Mouse (Mus musculus) small intestine, adult 2 months (tissue): ENCODE results near the gene Tmem158.

Experiments used
- CTCF ChIP-seq: fragments of 200-500 bp; IDR thresholded peaks from 2 replicates; pipeline ENCODE4 v1.5.1; 2012; ENCODE audit warnings: low read depth, mild to moderate bottlenecking, control low read depth, inconsistent platforms, low read length, moderate library complexity, mixed read lengths; ENCODE audit not compliant: insufficient replicate concordance, insufficient read length; ENCODE audit errors: extremely low read depth
- POLR2A ChIP-seq: fragments of 200-500 bp; IDR thresholded peaks from 2 replicates; pipeline ENCODE4 v1.6.1; 2012; ENCODE audit warnings: low read depth, mild to moderate bottlenecking, control low read depth, inconsistent platforms, low read length, moderate library complexity

GRCm38 (mm10) chr9:123271552-123271951 lies 11.0 kb upstream of the Tmem158 start:
- TF ChIP-seq CTCF (no peak), POLR2A (no peak)
